Mouse (Mus musculus) A20 (cell line): ENCODE measurements around the gene Pigc.

ENCODE experiments used
- DNase-seq: peaks from one replicate; pipeline ENCODE4 v3.0.0-alpha.2; 2011; ENCODE audit warnings: low read depth, low spot score

Gene Pigc

DNA sequence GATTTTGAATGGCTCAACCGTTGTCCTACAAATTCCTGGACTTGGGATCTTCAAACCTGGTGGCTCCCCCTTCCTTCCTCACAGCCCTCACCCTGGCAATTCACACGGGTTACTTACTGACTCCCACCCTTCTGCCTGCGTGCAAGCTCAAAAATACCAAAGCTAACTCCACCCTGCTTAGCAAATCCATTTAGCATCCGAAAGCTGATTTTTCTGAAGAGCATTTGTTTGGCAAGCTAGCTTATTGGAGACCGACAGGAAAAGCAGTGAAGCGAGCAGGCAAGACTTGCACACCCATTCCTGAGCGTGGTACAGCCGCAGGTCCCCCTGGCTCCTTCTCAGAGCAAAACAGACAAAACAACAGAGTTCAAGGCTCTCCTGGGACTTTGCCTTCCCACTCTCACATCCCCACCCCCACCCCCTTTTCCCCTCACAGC lies 39.7 kb downstream of the Pigc start:
- DNase-seq, result no peak

DNA sequence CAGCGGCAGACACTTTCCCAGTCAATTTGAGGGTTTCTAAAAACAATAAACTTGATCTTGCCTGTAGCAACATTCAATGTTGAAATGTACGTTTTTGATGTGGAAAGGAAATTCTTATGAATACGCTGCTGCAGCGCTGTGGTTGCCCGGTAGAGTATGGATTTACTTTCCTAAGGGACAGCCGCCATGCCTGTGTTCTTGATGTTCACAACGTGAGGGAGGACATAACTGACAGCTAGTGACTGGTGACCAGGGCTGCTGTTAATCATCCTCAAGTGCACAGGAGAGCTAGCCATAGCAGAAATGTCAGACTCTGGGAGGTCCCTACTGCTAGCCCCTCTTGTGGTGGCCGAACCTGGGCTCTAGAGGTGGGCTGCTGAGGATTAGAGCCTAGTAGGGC lies 40.1 kb downstream of the Pigc start:
- DNase-seq, result no peak

DNA sequence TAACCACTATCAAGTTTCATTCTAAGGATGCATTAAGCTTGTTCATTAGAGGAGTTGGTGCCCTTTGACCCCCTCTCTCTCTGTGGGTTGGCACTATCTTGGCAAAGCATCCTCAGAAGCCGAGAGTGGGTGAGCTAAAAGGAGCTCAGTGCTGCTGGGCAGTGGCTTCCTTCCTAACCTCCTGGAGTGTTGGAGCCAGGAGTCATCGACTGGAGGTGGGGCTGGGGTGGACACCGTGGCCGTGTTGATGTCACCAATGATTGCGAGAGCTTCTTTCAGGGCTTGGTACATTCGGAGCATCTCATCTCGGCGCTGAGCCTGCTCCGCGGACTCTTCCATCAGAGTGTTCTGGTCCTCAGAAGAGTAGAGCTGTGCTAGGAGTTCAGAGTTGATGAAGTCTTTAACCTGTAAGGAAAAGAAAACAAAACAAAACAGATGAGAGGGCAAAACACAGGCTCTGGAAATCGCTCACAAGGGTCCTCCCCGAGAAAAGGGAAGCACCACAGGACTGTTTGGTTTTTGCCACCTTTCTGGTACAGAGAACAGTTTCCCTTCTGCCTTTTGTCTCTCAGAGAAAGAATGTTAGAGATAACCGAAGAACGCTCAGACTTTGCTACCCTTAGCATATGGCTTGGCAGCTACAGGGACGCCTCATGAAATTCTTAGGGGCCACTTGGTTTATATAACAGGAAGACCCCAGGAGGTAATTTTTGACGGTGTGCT lies 42.7 kb downstream of the Pigc start:
- DNase-seq, result no peak

DNA sequence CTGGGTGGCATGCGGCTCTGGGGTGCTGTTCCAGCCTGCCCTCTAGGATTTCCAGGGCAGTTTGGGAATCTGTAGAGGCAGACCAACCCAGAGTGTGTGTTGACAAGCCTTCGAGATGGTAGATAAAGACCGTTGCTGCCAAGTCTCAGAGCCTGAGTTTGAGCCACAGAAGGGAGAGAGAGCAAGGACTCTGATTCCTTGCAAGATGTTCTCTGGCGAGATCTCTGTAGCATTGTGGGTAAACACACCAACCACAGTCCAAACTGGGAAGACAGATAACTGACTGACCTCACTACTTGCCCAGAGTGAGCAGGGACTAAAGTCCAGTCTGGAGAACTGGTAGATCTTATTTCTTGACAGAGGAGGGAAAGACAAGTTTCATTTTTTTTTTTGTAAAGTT lies 44.6 kb downstream of the Pigc start:
- DNase-seq, result no peak

DNA sequence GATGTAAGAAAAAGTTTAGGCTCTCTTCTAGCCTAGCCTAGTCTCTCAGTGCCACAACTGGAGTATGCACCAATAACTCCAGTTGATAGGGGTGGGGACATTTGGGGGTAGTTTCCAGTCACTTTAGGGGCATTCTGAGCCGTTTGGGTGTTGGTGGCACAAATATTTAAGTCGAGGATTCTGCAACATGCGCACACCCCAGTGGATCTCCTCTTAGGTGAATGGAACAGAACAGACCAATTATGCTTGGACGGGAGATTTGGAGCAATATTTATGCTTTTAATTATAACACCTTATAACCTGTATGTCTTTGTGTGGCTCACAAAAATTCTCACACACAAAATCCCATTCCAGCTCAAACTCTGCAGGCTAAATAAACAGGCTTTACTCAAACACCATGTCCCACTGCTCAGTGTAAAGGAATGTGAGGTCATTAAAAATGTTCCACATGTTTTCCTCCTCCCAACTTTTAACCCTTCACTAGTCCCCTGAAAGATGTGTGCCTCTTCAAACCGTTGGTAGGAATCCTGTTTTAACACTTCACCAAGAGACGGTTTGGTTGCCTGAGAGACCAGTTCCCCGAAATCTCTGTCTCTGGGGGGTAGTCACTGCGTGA lies 46.4 kb downstream of the Pigc start:
- no peak for DNase-seq

DNA sequence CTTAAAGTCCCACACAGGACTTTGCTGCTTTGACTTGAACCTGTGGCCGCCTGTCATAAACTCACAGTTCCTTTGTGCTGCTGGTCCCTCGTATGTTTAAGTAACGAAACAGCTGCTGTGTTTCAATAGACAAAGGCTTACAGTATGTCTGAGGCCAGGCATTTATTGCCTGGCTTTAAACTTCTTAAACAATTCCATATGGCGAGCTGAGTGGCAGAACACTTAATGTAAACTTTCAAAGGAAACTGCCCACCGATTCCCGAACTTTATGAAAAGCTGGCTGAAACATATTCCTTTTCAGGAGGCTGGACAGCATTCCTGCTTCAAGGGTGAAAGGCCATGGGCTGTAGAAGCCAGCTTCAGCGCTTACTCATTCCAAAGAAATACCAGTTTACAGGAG lies 48.0 kb downstream of the Pigc start:
- no peak for DNase-seq

DNA sequence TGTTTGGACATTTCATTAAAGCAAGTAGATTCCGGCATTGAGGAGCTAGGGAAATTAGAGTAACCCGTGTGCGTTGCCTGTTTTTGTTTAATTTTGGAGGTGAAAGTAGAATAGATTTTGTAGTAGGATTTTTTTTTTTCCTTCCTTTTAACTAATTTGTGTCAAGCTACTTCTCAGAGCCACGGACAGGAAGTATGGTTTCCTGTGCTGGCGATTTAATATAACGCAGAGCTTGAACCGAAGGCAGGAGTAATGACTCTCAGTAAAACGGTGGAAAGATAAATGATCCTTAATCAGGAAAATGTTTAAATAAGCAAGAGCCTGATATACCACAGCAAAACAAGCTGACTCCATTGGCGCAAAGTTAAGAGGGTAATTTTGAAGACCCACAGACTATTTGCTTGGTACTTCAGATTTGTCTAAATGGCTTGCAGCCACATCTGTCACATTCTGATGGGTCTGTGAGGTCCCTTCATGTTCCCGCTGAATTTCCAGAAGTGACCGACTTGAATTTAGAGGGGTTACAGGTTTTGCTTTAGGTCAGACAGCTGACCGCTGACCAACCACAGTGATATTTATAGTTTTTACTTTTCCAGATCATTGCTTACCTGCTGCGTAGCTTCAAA lies 49.1 kb downstream of the Pigc start:
- DNase-seq, result no peak

DNA sequence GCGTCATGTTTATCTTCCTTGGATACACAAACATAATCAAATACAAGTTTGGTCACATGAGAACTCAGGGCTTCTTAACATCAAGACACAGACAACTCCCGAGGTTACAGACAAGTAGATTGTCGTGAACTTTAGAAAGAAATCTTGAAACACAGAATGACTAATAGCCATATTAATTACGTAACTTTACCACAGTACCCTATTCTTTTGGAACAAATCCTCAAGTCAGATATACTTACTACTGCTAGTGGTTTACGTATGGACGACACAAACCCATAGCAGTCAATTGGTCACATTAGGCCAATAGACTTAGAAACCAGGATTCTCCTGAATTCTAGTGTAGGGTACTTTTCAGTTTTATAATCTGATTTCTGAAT lies 49.6 kb downstream of the Pigc start:
- DNase-seq, result no peak

DNA sequence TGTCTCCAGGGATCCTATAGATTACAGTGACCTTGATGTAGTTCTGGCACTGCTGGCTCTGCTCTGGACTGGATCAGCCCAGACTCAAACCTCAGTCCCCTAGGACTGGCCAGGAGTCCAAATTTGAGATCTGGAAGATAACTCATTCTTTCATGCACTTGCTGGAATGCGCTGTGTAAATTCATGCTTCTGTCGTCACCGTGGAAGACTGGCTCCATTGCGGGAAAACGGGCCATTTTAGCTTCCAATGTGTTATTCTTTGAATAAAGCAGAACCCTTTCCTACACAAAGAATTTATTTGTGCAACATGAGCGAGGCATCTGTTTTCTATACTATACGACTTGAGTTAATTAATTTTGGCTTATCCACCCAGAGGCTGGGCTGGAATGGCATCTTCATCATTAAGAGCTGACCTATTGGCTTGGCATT lies 51.3 kb downstream of the Pigc start:
- no peak for DNase-seq

DNA sequence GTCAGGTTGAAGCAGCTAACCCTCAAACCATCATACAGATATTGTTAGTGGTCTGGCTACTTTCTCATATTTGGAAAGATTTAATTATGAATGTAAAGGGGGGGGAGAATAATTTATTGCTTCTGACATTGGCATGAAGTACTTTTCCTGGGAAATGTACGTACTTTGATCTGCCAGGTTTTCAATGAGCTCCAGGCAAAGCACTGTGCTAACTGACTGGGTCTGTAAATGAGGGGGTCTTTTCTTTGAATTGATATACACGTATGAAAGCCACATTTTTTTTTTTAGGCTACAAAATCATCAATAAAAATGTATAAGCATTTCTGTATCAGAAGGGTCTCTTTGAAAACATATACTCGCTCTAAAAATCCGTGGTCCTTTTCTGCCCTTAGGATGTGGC lies 51.8 kb downstream of the Pigc start:
- DNase-seq, result no peak
